Mouse (Mus musculus) MEL (cell line): ENCODE data around the gene Mrap. TPM values are rescaled to one million over a fixed set of nuclear protein-coding genes. Genes with fewer than 3 reads are reported as not detected.

ENCODE experiments used
- DNase-seq: peaks from one replicate; pipeline ENCODE4 v3.0.0; 2011; ENCODE audit warnings: low read depth, low spot score
- H3K27ac ChIP-seq: 2 replicates; pipeline ENCODE4 v1.5.1; 2012; ENCODE audit warnings: low read depth, mild to moderate bottlenecking, control low read depth, low read length, moderate library complexity; ENCODE audit not compliant: control insufficient read depth
- H3K27me3 ChIP-seq, 2 experiments: fragments of 150-350 bp in 1 of 2; sonication (generic) in 1 of 2; 2 replicates each; pipeline ENCODE4 v1.6.1; 2012; ENCODE audit warnings: low read length in 2 of 2, mild to moderate bottlenecking in 2 of 2, improper control_type of control experiment in 1 of 2, moderate library complexity in 1 of 2; ENCODE audit not compliant: insufficient read depth in 2 of 2, control insufficient read depth in 1 of 2
- H3K36me3 ChIP-seq, 2 experiments: 2 replicates each; pipeline ENCODE4 v1.6.1; 2012 to 2014; ENCODE audit warnings: low read length in 2 of 2, improper control_type of control experiment in 1 of 2, inconsistent platforms in 1 of 2, mild to moderate bottlenecking in 1 of 2; ENCODE audit not compliant: insufficient read depth in 2 of 2, control insufficient read depth in 1 of 2
- H3K4me1 ChIP-seq, 2 experiments: fragments of 150-350 bp in 1 of 2; sonication (generic) in 1 of 2; 2 replicates each; pipeline ENCODE4 v1.6.1; 2012; ENCODE audit warnings: low read length in 2 of 2, improper control_type of control experiment in 1 of 2, mild to moderate bottlenecking in 1 of 2; ENCODE audit not compliant: insufficient read depth in 2 of 2, control insufficient read depth in 1 of 2
- H3K4me3 ChIP-seq, 2 experiments: fragments of 150-350 bp in 1 of 2; sonication (generic) in 1 of 2; 2 replicates each; pipeline ENCODE4 v1.5.1; 2012; ENCODE audit warnings: low read depth in 2 of 2, low read length in 2 of 2, mild to moderate bottlenecking in 2 of 2, moderate library complexity in 2 of 2, control low read depth in 1 of 2, improper control_type of control experiment in 1 of 2; ENCODE audit not compliant: control insufficient read depth in 1 of 2, insufficient read depth in 1 of 2
- H3K79me2 ChIP-seq: 2 replicates; pipeline ENCODE4 v1.6.1; 2012; ENCODE audit warnings: mild to moderate bottlenecking, low read length, moderate library complexity; ENCODE audit not compliant: control insufficient read depth, poor library complexity, insufficient read depth
- H3K9ac ChIP-seq: 2 replicates; pipeline ENCODE4 v1.6.1; 2012; ENCODE audit warnings: low read depth, mild to moderate bottlenecking, control low read depth, low read length, moderate library complexity; ENCODE audit not compliant: control insufficient read depth, poor library complexity, severe bottlenecking
- H3K9me3 ChIP-seq: fragments of 150-350 bp; sonication (generic); replicated peaks from 2 replicates; pipeline ENCODE4 v1.6.1; 2012; ENCODE audit warnings: mild to moderate bottlenecking, low read length, improper control_type of control experiment, moderate library complexity; ENCODE audit not compliant: insufficient read depth
- CHD1 ChIP-seq: IDR thresholded peaks from 2 replicates; pipeline ENCODE4 v1.6.1; 2012; ENCODE audit warnings: low read depth, mild to moderate bottlenecking, inconsistent platforms, low read length, improper control_type of control experiment
- KAT2A ChIP-seq: conservative IDR thresholded peaks from 2 replicates; pipeline ENCODE4 v1.6.1; 2012; ENCODE audit warnings: low read depth, low read length, improper control_type of control experiment, inconsistent platforms
- MAX ChIP-seq: IDR thresholded peaks from 2 replicates; pipeline ENCODE4 v1.6.1; 2011; ENCODE audit warnings: low read length, improper control_type of control experiment
- MAZ ChIP-seq: IDR thresholded peaks from 2 replicates; pipeline ENCODE4 v1.6.1; 2012; ENCODE audit warnings: low read depth, mild to moderate bottlenecking, inconsistent platforms, low read length, improper control_type of control experiment
- MXI1 ChIP-seq: IDR thresholded peaks from 2 replicates; pipeline ENCODE4 v1.6.1; 2011; ENCODE audit warnings: mild to moderate bottlenecking, low read depth, low read length, improper control_type of control experiment
- MYB ChIP-seq: IDR thresholded peaks from 2 replicates; pipeline ENCODE4 v1.6.1; 2011; ENCODE audit warnings: mild to moderate bottlenecking, low read depth, low read length, improper control_type of control experiment
- NELFE ChIP-seq: IDR thresholded peaks from 2 replicates; pipeline ENCODE4 v1.6.1; 2011; ENCODE audit warnings: low read depth, low read length, improper control_type of control experiment
- NRF1 ChIP-seq: IDR thresholded peaks from 2 replicates; pipeline ENCODE4 v1.6.1; 2014; ENCODE audit warnings: low read depth, mild to moderate bottlenecking, inconsistent platforms, low read length, improper control_type of control experiment, moderate library complexity; ENCODE audit not compliant: poor library complexity, insufficient read depth, severe bottlenecking
- POLR2AphosphoS2 ChIP-seq: IDR thresholded peaks from 2 replicates; pipeline ENCODE4 v1.6.1; 2011; ENCODE audit warnings: low read length, improper control_type of control experiment
- POLR2AphosphoS5 ChIP-seq: IDR thresholded peaks from 2 replicates; pipeline ENCODE4 v1.6.1; 2012; ENCODE audit warnings: low read depth, borderline replicate concordance, mild to moderate bottlenecking, inconsistent platforms, low read length, moderate library complexity, mixed read lengths
- SIN3A ChIP-seq: IDR thresholded peaks from 2 replicates; pipeline ENCODE4 v1.6.1; 2012; ENCODE audit warnings: low read length, improper control_type of control experiment, inconsistent platforms
- SMC3 ChIP-seq: IDR thresholded peaks from 2 replicates; pipeline ENCODE4 v1.6.1; 2011; ENCODE audit warnings: low read depth, low read length, improper control_type of control experiment
- TAL1 ChIP-seq: IDR thresholded peaks from 2 replicates; pipeline ENCODE4 v1.6.1; 2012; ENCODE audit warnings: mild to moderate bottlenecking, inconsistent platforms, low read length, moderate library complexity, mixed read lengths
- TBP ChIP-seq: IDR thresholded peaks from 2 replicates; pipeline ENCODE4 v1.8.0; 2011; ENCODE audit warnings: low read depth, low read length, improper control_type of control experiment
- UBTF ChIP-seq: IDR thresholded peaks from 2 replicates; pipeline ENCODE4 v1.6.1; 2012; ENCODE audit warnings: low read depth, mild to moderate bottlenecking, inconsistent platforms, low read length, improper control_type of control experiment, moderate library complexity, borderline replicate concordance; ENCODE audit not compliant: insufficient read depth
- USF1 ChIP-seq: IDR thresholded peaks from 2 replicates; pipeline ENCODE4 v1.6.1; 2014; ENCODE audit warnings: low read depth, mild to moderate bottlenecking, inconsistent platforms, low read length, improper control_type of control experiment, moderate library complexity
- USF2 ChIP-seq, 2 experiments: IDR thresholded peaks; 2 replicates each; pipeline ENCODE4 v1.6.1; 2011 to 2012; ENCODE audit warnings: improper control_type of control experiment in 2 of 2, low read length in 2 of 2, borderline replicate concordance in 1 of 2, inconsistent platforms in 1 of 2, low read depth in 1 of 2, mild to moderate bottlenecking in 1 of 2; ENCODE audit not compliant: insufficient read depth in 1 of 2
- ZC3H11A ChIP-seq: IDR thresholded peaks from 2 replicates; pipeline ENCODE4 v1.6.1; 2012; ENCODE audit warnings: low read depth, mild to moderate bottlenecking, inconsistent platforms, low read length, improper control_type of control experiment
- ZKSCAN1 ChIP-seq: IDR thresholded peaks from 2 replicates; pipeline ENCODE4 v1.6.1; 2012; ENCODE audit warnings: low read depth, mild to moderate bottlenecking, inconsistent platforms, low read length, improper control_type of control experiment, moderate library complexity
- ZMIZ1 ChIP-seq: IDR thresholded peaks from 2 replicates; pipeline ENCODE4 v1.6.1; 2012; ENCODE audit warnings: low read depth, mild to moderate bottlenecking, inconsistent platforms, low read length, improper control_type of control experiment, moderate library complexity
- polyA plus RNA-seq, 2 experiments: library from polyadenylated mRNA; stranded (reverse) in 1 of 2; unstranded in 1 of 2; fragments of >175 nt in 1 of 2; fragments of >200 nt in 1 of 2; gene quantifications; 2 replicates each; pipeline versions ENCODE4 v1.2.1 to v1.2.4; 2012; ENCODE audit warnings: low replicate concordance in 2 of 2, low read depth in 1 of 2; ENCODE audit not compliant: insufficient read length in 2 of 2, insufficient read depth in 1 of 2, missing spikeins in 1 of 2
- total RNA-seq: library from RNA; depleted of rRNA; stranded (reverse); fragments of 300-350 nt; gene quantifications from 2 replicates; pipeline ENCODE4 v1.2.3, GENCODE M21; 2012

The Mrap gene
- total and polyA plus RNA-seq, 3 experiments, result 0.92 to 2.2 TPM; not detected in 1

GRCm38 (mm10) chr16:90710313-90710712 lies 27.7 kb upstream of the Mrap start:
- Histone ChIP-seq H3K4me1 (peaks cover 0 to 3% of the 10 kb centered on the region in 2 experiments; a peak in 1 of 4 replicates), H3K9me3 (no peaks in the 10 kb centered on the region), H3K9ac (no peak overlapping the region), H3K4me3 (no peak overlapping the region), H3K27me3 (no peaks in the 10 kb centered on the region), H3K79me2 (no peaks in the 10 kb centered on the region), H3K27ac (no peak overlapping the region), H3K36me3 (no peaks in the 10 kb centered on the region)
- TF ChIP-seq UBTF (no peak), ZC3H11A (no peak), NRF1 (no peak), POLR2AphosphoS5 (no peak), MXI1 (no peak), NELFE (no peak), MAX (no peak), USF1 (no peak), MYB (no peak), POLR2AphosphoS2 (no peak), USF2 (IDR thresholded peaks at IDR 0.05; ENCODE audit: borderline replicate concordance in 1 of 2, insufficient read depth in 1 of 2, low read depth in 1 of 2, low read length in 2 of 2) (no peak), SIN3A (no peak), TBP (no peak)
- no peak for DNase-seq

GRCm38 (mm10) chr16:90724051-90724450 lies 14.0 kb upstream of the Mrap start:
- Histone ChIP-seq H3K36me3 (peaks cover 2 to 6% of the 10 kb centered on the region in 2 experiments), H3K79me2 (peaks cover 11% of the 10 kb centered on the region), H3K27me3 (peaks cover 0 to under 1% of the 10 kb centered on the region in 2 experiments; a peak in 1 of 4 replicates), H3K9me3 (no peaks in the 10 kb centered on the region), H3K4me3 (no peak overlapping the region), H3K27ac (no peak overlapping the region), H3K9ac (no peak overlapping the region), H3K4me1 (peaks cover 0 to 3% of the 10 kb centered on the region in 2 experiments; a peak in 2 of 4 replicates)
- no peak for DNase-seq
- TF ChIP-seq NRF1 (no peak), UBTF (no peak), TAL1 (no peak), ZC3H11A (no peak), CHD1 (no peak), ZMIZ1 (no peak), ZKSCAN1 (no peak), MAZ (no peak), SMC3 (no peak), USF1 (no peak), KAT2A (no peak)
